Mouse (Mus musculus): ENCODE measurements at regions not wholly inside any gene's neighbourhood (a gene's known extent, or its start where the extent isn't known, plus 50 kb on each side); places are given as distances from the start of the nearest gene placed in this dataset.

GRCm38 (mm10) chr10:25779476-25779875 lies 243.4 kb upstream of the Smlr1 start:
- TF ChIP-seq CTCF (conservative IDR thresholded peaks at IDR 0.05; ENCODE audit: insufficient read depth, insufficient read length, low read depth, low read length): no peak
- no peak for TF ChIP-seq POLR2A (IDR thresholded peaks at IDR 0.05; ENCODE audit: low read depth, low read length)
